Comparison of ENCODE assay signal across 22 mouse cellular contexts in genomic region chr8:74073865-74074264, GRCm38 (mm10).
DNase-seq lines count a peak whose midpoint lies in the region; ATAC-seq lines count a peak whose summit lies in the region.
"Had no signal": no experiment of that assay in that cellular context is flagged by ENCODE, and none has a peak within 500 bp of the region (broad histone marks: within the 10 kb centered on the region; RNA-seq: fewer than 3 reads in every experiment).

No protein-coding gene starts in this region.

- H3K27me3 ChIP-seq in forebrain, embryonic 11.5 days (ENCODE audit: control insufficient read depth, insufficient read depth, low read length) = no peaks in the 10 kb centered on the region
- H3K27me3 ChIP-seq in forebrain, embryonic 10.5 days (ENCODE audit: poor library complexity, severe bottlenecking) = no peaks in the 10 kb centered on the region
- H3K27me3 ChIP-seq in limb, embryonic 13.5 days = no peaks in the 10 kb centered on the region
- H3K27me3 ChIP-seq in limb, embryonic 10.5 days (ENCODE audit: low read depth, poor library complexity, severe bottlenecking) = no peaks in the 10 kb centered on the region
- no peaks in the 10 kb centered on the region for H3K27me3 ChIP-seq in forebrain, embryonic 13.5 days
- H3K27me3 ChIP-seq: hindbrain, embryonic 15.5 days; neural tube, embryonic 15.5 days had no signal

- H3K9ac ChIP-seq in forebrain, embryonic 11.5 days (ENCODE audit: low read length) = no peak overlapping the region
- no peak overlapping the region for H3K9ac ChIP-seq in limb, embryonic 13.5 days
- no peak overlapping the region for H3K9ac ChIP-seq in forebrain, embryonic 13.5 days
- H3K9ac ChIP-seq: hindbrain, embryonic 15.5 days; liver, postnatal 0 days; neural tube, embryonic 15.5 days had no signal

- no peak overlapping the region for H3K27ac ChIP-seq in forebrain, embryonic 11.5 days (ENCODE audit: low read depth, low read length)
- no peak overlapping the region for H3K27ac ChIP-seq in forebrain, embryonic 10.5 days
- H3K27ac ChIP-seq in limb, embryonic 13.5 days = no peak overlapping the region
- H3K27ac ChIP-seq in limb, embryonic 10.5 days = no peak overlapping the region
- no peak overlapping the region for H3K27ac ChIP-seq in forebrain, embryonic 13.5 days
- H3K27ac ChIP-seq: heart, embryonic 10.5 days; hindbrain, embryonic 15.5 days; kidney, postnatal 0 days; layer of hippocampus, adult 2 months; macrophage; midbrain, embryonic 10.5 days; neural tube, embryonic 15.5 days had no signal

- H3K4me3 ChIP-seq in forebrain, embryonic 11.5 days (ENCODE audit: low read depth, low read length) = no peak overlapping the region
- H3K4me3 ChIP-seq in forebrain, embryonic 10.5 days = no peak overlapping the region
- no peak overlapping the region for H3K4me3 ChIP-seq in limb, embryonic 13.5 days
- no peak overlapping the region for H3K4me3 ChIP-seq in limb, embryonic 10.5 days
- H3K4me3 ChIP-seq in forebrain, embryonic 13.5 days = no peak overlapping the region
- H3K4me3 ChIP-seq: heart, embryonic 10.5 days; hindbrain, embryonic 15.5 days; layer of hippocampus, adult 2 months; midbrain, embryonic 10.5 days; neural tube, embryonic 15.5 days had no signal

- ATAC-seq in forebrain, embryonic 11.5 days (replicated peaks; ENCODE audit: low FRiP score) = peak; percentile 55; the same call in 1 of the 2 replicates
- ATAC-seq in limb, embryonic 13.5 days (ENCODE audit: low FRiP score, low read depth) = peak; percentile 32; the same call in 1 of the 2 replicates
- ATAC-seq in forebrain, embryonic 13.5 days = peak; percentile 86
- ATAC-seq: liver, postnatal 0 days; lung, postnatal 0 days had no signal

- H3K4me1 ChIP-seq in forebrain, embryonic 11.5 days (replicated peaks; ENCODE audit: control insufficient read depth, insufficient read depth, low read length) = no peaks in the 10 kb centered on the region
- no peaks in the 10 kb centered on the region for H3K4me1 ChIP-seq in forebrain, embryonic 10.5 days
- H3K4me1 ChIP-seq in limb, embryonic 13.5 days = no peaks in the 10 kb centered on the region
- H3K4me1 ChIP-seq in limb, embryonic 10.5 days = no peaks in the 10 kb centered on the region
- peaks cover 8% of the 10 kb centered on the region; the same call in 1 of the 2 replicates for H3K4me1 ChIP-seq in forebrain, embryonic 13.5 days
- H3K4me1 ChIP-seq: heart, embryonic 10.5 days; hindbrain, embryonic 15.5 days; midbrain, embryonic 10.5 days; neural tube, embryonic 15.5 days had no signal

- H3K4me2 ChIP-seq in forebrain, embryonic 11.5 days (ENCODE audit: low read depth, low read length, severe bottlenecking) = no peak overlapping the region
- H3K4me2 ChIP-seq in limb, embryonic 13.5 days (replicated peaks) = no peak overlapping the region
- no peak overlapping the region for H3K4me2 ChIP-seq in forebrain, embryonic 13.5 days
- H3K4me2 ChIP-seq: hindbrain, embryonic 15.5 days; liver, embryonic 11.5 days; neural tube, embryonic 15.5 days had no signal

- no peaks in the 10 kb centered on the region for H3K36me3 ChIP-seq in forebrain, embryonic 11.5 days (ENCODE audit: control insufficient read depth, insufficient read depth, low read length)
- no peaks in the 10 kb centered on the region for H3K36me3 ChIP-seq in forebrain, embryonic 10.5 days (replicated peaks)
- H3K36me3 ChIP-seq in limb, embryonic 13.5 days = no peaks in the 10 kb centered on the region
- no peaks in the 10 kb centered on the region for H3K36me3 ChIP-seq in limb, embryonic 10.5 days
- H3K36me3 ChIP-seq in forebrain, embryonic 13.5 days (ENCODE audit: poor library complexity, severe bottlenecking) = no peaks in the 10 kb centered on the region
- H3K36me3 ChIP-seq: heart, embryonic 10.5 days; hindbrain, embryonic 15.5 days; midbrain, embryonic 10.5 days; neural tube, embryonic 15.5 days had no signal

- 54% methylated on average over 3 of the region's 3 CpGs for WGBS in forebrain, embryonic 11.5 days
- WGBS in forebrain, embryonic 10.5 days = 75% methylated on average over 3 of the region's 3 CpGs
- 41% methylated on average over 3 of the region's 3 CpGs for WGBS in limb, embryonic 13.5 days
- 71% methylated on average over 3 of the region's 3 CpGs for WGBS in limb, embryonic 10.5 days
- 24% methylated on average over 3 of the region's 3 CpGs for WGBS in forebrain, embryonic 13.5 days

- H3K9me3 ChIP-seq in forebrain, embryonic 11.5 days (ENCODE audit: control insufficient read depth, low read length) = no peaks in the 10 kb centered on the region
- H3K9me3 ChIP-seq in forebrain, embryonic 10.5 days = no peaks in the 10 kb centered on the region
- H3K9me3 ChIP-seq in limb, embryonic 13.5 days = no peaks in the 10 kb centered on the region
- no peaks in the 10 kb centered on the region for H3K9me3 ChIP-seq in limb, embryonic 10.5 days (replicated peaks)
- H3K9me3 ChIP-seq in forebrain, embryonic 13.5 days (replicated peaks) = no peaks in the 10 kb centered on the region
- H3K9me3 ChIP-seq: heart, embryonic 10.5 days; hindbrain, embryonic 15.5 days; midbrain, embryonic 10.5 days; neural tube, embryonic 15.5 days had no signal

- DNase-seq in forebrain, embryonic 11.5 days (ENCODE audit: low spot score) = no peak
- DNase-seq in forebrain, embryonic 10.5 days (ENCODE audit: extremely low spot score, low spot score) = no peak
- no peak for DNase-seq in limb, embryonic 10.5 days (ENCODE audit: low spot score)
- DNase-seq in brain, adult 2 months (ENCODE audit: low read depth, low spot score) = peak; percentile 30
- no peak for DNase-seq in yolk sac, embryonic 10.5 days (ENCODE audit: low spot score)
- no peak for DNase-seq in adrenal gland, postnatal 14 days
- DNase-seq: adrenal gland, postnatal 36 days; cerebellum, adult 18-20 months; liver, postnatal 0 days; thymus, adult 18-20 months; thymus, postnatal 36 days had no signal

Comparison
In these comparisons a context has a peak if more than half of its experiments do, and no peak if none do; other contexts are left out.
1. ATAC-seq: peak in every context shown above with its lines; median percentile 86 in forebrain, embryonic 13.5 days; 55 in forebrain, embryonic 11.5 days; 32 in limb, embryonic 13.5 days.